Mouse (Mus musculus) lung, embryonic 16.5 days (tissue): ENCODE measurements at regions not wholly inside any gene's neighbourhood (a gene's known extent, or its start where the extent isn't known, plus 50 kb on each side); places are given as distances from the start of the nearest gene placed in this dataset.

Source experiments
- ATAC-seq: fragments of 200-750 bp; cut with Nextera tagmentation; 2 replicates; pipeline ENCODE4 v1.8.0; 2017; ENCODE audit warnings: low read depth, mild to moderate bottlenecking, moderate library complexity
- H3K27ac ChIP-seq: fragments of 300-500 bp; sonication (generic); 2 replicates; pipeline ENCODE4 v1.5.1; 2014; ENCODE audit warnings: mild to moderate bottlenecking, control low read depth, low read length
- H3K27me3 ChIP-seq: fragments of 300-500 bp; sonication (generic); 2 replicates; pipeline ENCODE4 v1.6.1; 2014; ENCODE audit warnings: low read depth, low read length, mixed read lengths; ENCODE audit not compliant: control insufficient read depth, insufficient read depth
- H3K36me3 ChIP-seq: fragments of 300-500 bp; sonication (generic); 2 replicates; pipeline ENCODE4 v1.6.1; 2014; ENCODE audit warnings: low read length; ENCODE audit not compliant: control insufficient read depth, insufficient read depth
- H3K4me1 ChIP-seq: fragments of 300-500 bp; sonication (generic); replicated peaks from 2 replicates; pipeline ENCODE4 v1.6.1; 2014; ENCODE audit warnings: low read length, mixed read lengths; ENCODE audit not compliant: control insufficient read depth, insufficient read depth
- H3K4me2 ChIP-seq: fragments of 300-500 bp; sonication (generic); 2 replicates; pipeline ENCODE4 v1.6.1; 2014; ENCODE audit warnings: low read depth, low read length, control low read depth
- H3K4me3 ChIP-seq: fragments of 300-500 bp; sonication (generic); 2 replicates; pipeline ENCODE4 v1.5.1; 2014; ENCODE audit warnings: mild to moderate bottlenecking, low read length, control low read depth
- H3K9ac ChIP-seq: fragments of 300-500 bp; sonication (generic); 2 replicates; pipeline ENCODE4 v1.6.1; 2014; ENCODE audit warnings: low read length, control low read depth
- H3K9me3 ChIP-seq: fragments of 300-500 bp; sonication (generic); 2 replicates; pipeline ENCODE4 v1.6.1; 2016; ENCODE audit warnings: low read length; ENCODE audit not compliant: control insufficient read depth
- WGBS: fragments of 180-500 bp; shearing (Covaris S2); extraction: QIAGEN DNeasy Blood & Tissue Kit; methylation state at CpG from one replicate; pipeline ENCODE4 v1.1.7; 2014; 5-methylcytosine and 5-hydroxymethylcytosine counted together

DNA sequence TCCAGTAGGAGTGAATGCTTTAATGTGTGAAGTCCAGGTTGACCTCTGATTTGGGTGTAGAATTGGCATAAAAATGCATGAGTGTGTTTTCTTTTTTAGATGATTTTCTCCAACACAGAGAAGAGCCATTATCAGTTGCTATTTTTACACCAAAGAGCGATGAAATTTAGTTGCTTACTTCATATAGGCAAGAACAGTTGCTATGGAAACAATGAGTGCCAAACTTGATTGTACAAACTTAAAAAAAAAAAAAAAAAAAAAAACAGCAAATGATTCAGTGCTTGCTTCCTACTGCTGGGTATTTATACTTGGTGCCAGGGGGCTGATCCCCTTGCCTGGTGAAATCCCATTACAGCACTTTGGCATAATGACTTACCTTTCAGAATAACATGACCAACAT is 268.0 kb downstream of the Sec23a start:
- 56% methylated on average over 1 of the region's 1 CpGs for whole genome bisulfite sequencing
- Histone ChIP-seq H3K4me1 (no peaks in the 10 kb centered on the region), H3K36me3 (no peaks in the 10 kb centered on the region), H3K27ac (no peak overlapping the region), H3K9ac (no peak overlapping the region), H3K9me3 (no peaks in the 10 kb centered on the region), H3K4me3 (no peak overlapping the region), H3K27me3 (no peaks in the 10 kb centered on the region), H3K4me2 (no peak overlapping the region)
- ATAC-seq, result no peak

DNA sequence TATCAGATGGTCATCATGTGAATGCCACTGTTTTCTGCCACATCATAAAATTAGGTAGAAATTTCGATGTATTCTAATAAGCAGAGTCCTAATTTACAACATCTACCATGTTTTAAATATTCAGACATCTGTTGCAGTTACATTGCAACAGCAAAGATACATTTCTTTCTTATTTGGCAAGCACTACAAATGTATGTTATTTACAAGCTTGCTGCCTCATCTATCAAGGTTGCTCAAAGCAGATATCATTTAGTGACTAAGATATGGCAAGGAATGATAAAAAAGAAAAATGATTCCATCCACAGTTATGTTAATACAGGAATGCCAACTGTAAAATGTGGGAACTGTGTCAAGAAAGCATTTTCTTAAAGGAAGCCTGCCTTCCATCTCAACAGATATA is 283.7 kb downstream of the Sec23a start:
- ATAC-seq, result peak; percentile 56; the same call in 1 of the 2 replicates
- Histone ChIP-seq H3K27ac (no peak overlapping the region), H3K27me3 (no peaks in the 10 kb centered on the region), H3K9me3 (no peaks in the 10 kb centered on the region), H3K4me3 (no peak overlapping the region), H3K9ac (no peak overlapping the region), H3K36me3 (no peaks in the 10 kb centered on the region), H3K4me1 (no peaks in the 10 kb centered on the region), H3K4me2 (no peak overlapping the region)
- WGBS, result 26% methylated on average over 1 of the region's 1 CpGs

- 59% methylated on average over 2 of the region's 2 CpGs for WGBS
- ATAC-seq, result peak; percentile 79
These were observed 284.3 kb downstream of the Sec23a start for GRCm38 (mm10) chr12:58727547-58727946.

GRCm38 (mm10) chr12:58717908-58718307 is 293.9 kb downstream of the Sec23a start:
- Histone ChIP-seq H3K4me3 (no peak overlapping the region), H3K4me1 (no peaks in the 10 kb centered on the region), H3K27me3 (no peaks in the 10 kb centered on the region), H3K9me3 (no peaks in the 10 kb centered on the region), H3K27ac (no peak overlapping the region), H3K36me3 (no peaks in the 10 kb centered on the region), H3K4me2 (no peak overlapping the region), H3K9ac (no peak overlapping the region)
- peak; percentile 59 for ATAC-seq
- 46% methylated on average over 6 of the region's 6 CpGs for WGBS

More at GRCm38 (mm10) chr12:58727547-58727946, 284.3 kb downstream of the Sec23a start:
- Histone ChIP-seq H3K4me2 (no peak overlapping the region), H3K9ac (no peak overlapping the region), H3K36me3 (no peaks in the 10 kb centered on the region), H3K4me3 (no peak overlapping the region), H3K27ac (no peak overlapping the region), H3K27me3 (no peaks in the 10 kb centered on the region), H3K9me3 (no peaks in the 10 kb centered on the region), H3K4me1 (no peaks in the 10 kb centered on the region)

GRCm38 (mm10) chr12:58714207-58714606 is 297.6 kb downstream of the Sec23a start:
- Histone ChIP-seq H3K4me3 (no peak overlapping the region), H3K4me2 (no peak overlapping the region), H3K9ac (no peak overlapping the region), H3K4me1 (no peaks in the 10 kb centered on the region), H3K27ac (no peak overlapping the region), H3K9me3 (no peaks in the 10 kb centered on the region), H3K36me3 (no peaks in the 10 kb centered on the region), H3K27me3 (no peaks in the 10 kb centered on the region)
- 75% methylated on average over 1 of the region's 1 CpGs for WGBS
- ATAC-seq, result no peak

DNA sequence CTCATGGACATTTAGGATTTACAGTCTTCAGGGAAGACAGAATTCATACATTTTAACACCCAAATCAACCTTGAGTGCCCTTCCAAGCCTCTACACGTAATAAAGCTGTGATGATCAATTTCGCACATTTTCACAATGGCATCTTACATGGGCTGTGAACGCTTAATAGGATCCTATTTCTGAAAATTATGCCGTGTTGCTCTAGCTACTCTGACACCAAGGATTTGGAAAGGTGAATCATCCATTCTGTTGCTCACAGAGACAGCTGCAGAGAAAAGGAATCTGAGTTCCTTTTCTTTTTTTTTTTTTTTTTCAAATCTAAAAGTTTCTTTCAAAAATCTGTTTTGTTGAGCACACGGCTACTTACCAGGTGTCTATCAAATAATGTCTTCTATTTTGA is 316.1 kb downstream of the Sec23a start:
- Histone ChIP-seq H3K36me3 (no peaks in the 10 kb centered on the region), H3K4me3 (no peak overlapping the region), H3K9me3 (no peaks in the 10 kb centered on the region), H3K9ac (no peak overlapping the region), H3K27me3 (no peaks in the 10 kb centered on the region), H3K4me1 (no peaks in the 10 kb centered on the region), H3K27ac (no peak overlapping the region), H3K4me2 (no peak overlapping the region)
- ATAC-seq, result no peak
- WGBS, result 80% methylated on average over 5 of the region's 5 CpGs

- H3K4me3 ChIP-seq, result no peak overlapping the region
- H3K36me3 ChIP-seq, result no peaks in the 10 kb centered on the region
- 73% methylated on average over 3 of the region's 3 CpGs for WGBS
- H3K27ac ChIP-seq, result no peak overlapping the region
- no peak overlapping the region for H3K9ac ChIP-seq
- no peak overlapping the region for H3K4me2 ChIP-seq
- H3K9me3 ChIP-seq, result no peaks in the 10 kb centered on the region
- no peak for ATAC-seq
- H3K4me1 ChIP-seq, result no peaks in the 10 kb centered on the region
- H3K27me3 ChIP-seq, result no peaks in the 10 kb centered on the region
These were observed 341.7 kb downstream of the Sec23a start for GRCm38 (mm10) chr12:58669914-58670635.

- 93% methylated on average over 2 of the region's 2 CpGs for WGBS
- H3K4me1 ChIP-seq, result no peaks in the 10 kb centered on the region
- no peaks in the 10 kb centered on the region for H3K36me3 ChIP-seq
- H3K27me3 ChIP-seq, result no peaks in the 10 kb centered on the region
- no peak overlapping the region for H3K4me2 ChIP-seq
- no peaks in the 10 kb centered on the region for H3K9me3 ChIP-seq
- ATAC-seq, result no peak
- H3K27ac ChIP-seq, result no peak overlapping the region
- H3K9ac ChIP-seq, result no peak overlapping the region
- H3K4me3 ChIP-seq, result no peak overlapping the region
These were observed 357.2 kb downstream of the Sec23a start for GRCm38 (mm10) chr12:58654530-58655056.

DNA sequence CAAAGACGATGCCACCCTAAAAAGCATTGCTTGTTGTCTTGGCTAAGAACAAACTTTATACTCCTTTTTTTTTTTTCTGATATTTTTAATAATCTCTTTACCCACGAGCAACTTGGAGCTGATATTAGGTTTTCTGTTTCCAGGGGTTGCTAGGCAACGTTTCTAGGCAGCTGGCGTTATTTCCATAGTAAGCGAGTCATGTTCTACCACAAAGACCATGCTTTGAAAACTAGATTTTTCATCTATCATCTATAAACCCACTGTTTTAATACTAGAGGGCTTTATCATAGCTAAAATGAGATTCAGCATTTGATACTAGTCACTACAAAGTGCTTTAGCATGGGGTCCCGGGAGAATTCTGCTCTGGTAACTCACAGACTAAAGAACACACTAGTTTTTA is 358.1 kb downstream of the Sec23a start:
- Histone ChIP-seq H3K9me3 (no peaks in the 10 kb centered on the region), H3K27ac (no peak overlapping the region), H3K27me3 (no peaks in the 10 kb centered on the region), H3K4me2 (no peak overlapping the region), H3K4me1 (no peaks in the 10 kb centered on the region), H3K4me3 (no peak overlapping the region), H3K9ac (no peak overlapping the region), H3K36me3 (no peaks in the 10 kb centered on the region)
- no peak for ATAC-seq
- 73% methylated on average over 6 of the region's 6 CpGs for WGBS
